Mouse (Mus musculus): Measurements from ENCODE around the gene Ccdc57. TPM values are rescaled to one million over a fixed set of nuclear protein-coding genes. Genes with fewer than 3 reads are reported as not detected.

Ccdc57 gene
- polyA plus RNA-seq, 1 experiment from 2014 or later, result 4.7 TPM

DNA sequence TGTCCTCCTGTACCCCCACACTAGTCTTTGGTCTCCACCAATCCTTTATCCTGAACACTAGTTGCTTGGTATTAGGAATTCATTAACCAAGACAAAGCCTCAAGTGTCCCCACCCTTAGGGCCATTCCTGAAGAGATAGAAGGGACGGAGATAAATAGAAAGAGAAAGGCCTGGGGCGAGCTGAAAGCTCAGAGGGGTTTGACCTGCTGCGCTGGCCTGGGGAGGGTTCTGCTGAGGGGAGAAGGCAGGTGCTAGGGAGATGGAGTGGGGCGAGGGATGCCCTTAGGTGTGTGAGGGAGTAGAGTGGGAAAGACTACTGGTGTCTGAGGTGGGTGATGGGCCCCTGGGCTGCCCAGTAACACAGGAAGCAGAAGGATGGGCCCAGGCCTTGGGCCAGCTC is 78.9 kb downstream of the Ccdc57 start:
- no peaks in the 10 kb centered on the region for H3K4me1 ChIP-seq (replicated peaks; ENCODE audit: control insufficient read depth, insufficient read depth, low read length)
- no peak overlapping the region for H3K9ac ChIP-seq (ENCODE audit: low read depth, low read length)
- no peaks in the 10 kb centered on the region for H3K36me3 ChIP-seq (ENCODE audit: control insufficient read depth, insufficient read depth, low read length)
- no peak overlapping the region for H3K27ac ChIP-seq (ENCODE audit: low read depth, low read length)
- H3K9me3 ChIP-seq (ENCODE audit: control insufficient read depth, low read length), result no peaks in the 10 kb centered on the region
- no peak overlapping the region for H3K4me2 ChIP-seq (replicated peaks; ENCODE audit: low read depth, low read length)
- DNase-seq (ENCODE audit: low spot score) (no peak), ATAC-seq (ENCODE audit: low FRiP score) (no peak)
- 61% methylated on average over 4 of the region's 4 CpGs for WGBS
- no peaks in the 10 kb centered on the region for H3K27me3 ChIP-seq (ENCODE audit: control insufficient read depth, insufficient read depth, low read length)
- H3K4me3 ChIP-seq (ENCODE audit: low read depth, low read length), result no peak overlapping the region

DNA sequence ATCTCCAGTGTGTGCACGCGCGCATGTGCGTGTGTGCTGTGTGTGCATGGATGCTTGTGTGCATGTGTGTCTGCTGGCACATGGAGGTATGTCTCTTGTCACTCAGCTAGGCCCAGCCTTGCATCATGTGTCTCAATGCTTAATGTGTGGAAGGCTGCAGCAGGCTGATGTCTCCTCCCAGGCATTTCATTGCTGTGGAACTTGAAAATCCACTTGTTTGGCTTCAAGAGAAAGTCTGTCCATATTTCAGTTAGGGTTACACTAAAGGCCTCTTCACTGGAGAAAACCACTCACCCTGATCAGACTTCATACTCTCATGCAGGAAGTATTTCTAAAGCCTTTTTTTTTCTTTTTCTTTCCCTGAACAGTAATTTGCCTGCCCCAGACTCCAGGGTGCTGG is 79.5 kb downstream of the Ccdc57 start:
- H3K9me3 ChIP-seq (ENCODE audit: control insufficient read depth, low read length), result no peaks in the 10 kb centered on the region
- H3K4me2 ChIP-seq (replicated peaks; ENCODE audit: low read depth, low read length), result no peak overlapping the region
- no peaks in the 10 kb centered on the region for H3K27me3 ChIP-seq (ENCODE audit: control insufficient read depth, insufficient read depth, low read length)
- ATAC-seq (ENCODE audit: low FRiP score) (no peak), DNase-seq (ENCODE audit: low spot score) (no peak)
- H3K36me3 ChIP-seq (ENCODE audit: control insufficient read depth, insufficient read depth, low read length), result no peaks in the 10 kb centered on the region
- no peak overlapping the region for H3K27ac ChIP-seq (ENCODE audit: low read depth, low read length)
- H3K9ac ChIP-seq (ENCODE audit: low read depth, low read length), result no peak overlapping the region
- 100% methylated on average over 4 of the region's 4 CpGs for WGBS
- H3K4me3 ChIP-seq (ENCODE audit: low read depth, low read length), result no peak overlapping the region
- H3K4me1 ChIP-seq (replicated peaks; ENCODE audit: control insufficient read depth, insufficient read depth, low read length), result no peaks in the 10 kb centered on the region

DNA sequence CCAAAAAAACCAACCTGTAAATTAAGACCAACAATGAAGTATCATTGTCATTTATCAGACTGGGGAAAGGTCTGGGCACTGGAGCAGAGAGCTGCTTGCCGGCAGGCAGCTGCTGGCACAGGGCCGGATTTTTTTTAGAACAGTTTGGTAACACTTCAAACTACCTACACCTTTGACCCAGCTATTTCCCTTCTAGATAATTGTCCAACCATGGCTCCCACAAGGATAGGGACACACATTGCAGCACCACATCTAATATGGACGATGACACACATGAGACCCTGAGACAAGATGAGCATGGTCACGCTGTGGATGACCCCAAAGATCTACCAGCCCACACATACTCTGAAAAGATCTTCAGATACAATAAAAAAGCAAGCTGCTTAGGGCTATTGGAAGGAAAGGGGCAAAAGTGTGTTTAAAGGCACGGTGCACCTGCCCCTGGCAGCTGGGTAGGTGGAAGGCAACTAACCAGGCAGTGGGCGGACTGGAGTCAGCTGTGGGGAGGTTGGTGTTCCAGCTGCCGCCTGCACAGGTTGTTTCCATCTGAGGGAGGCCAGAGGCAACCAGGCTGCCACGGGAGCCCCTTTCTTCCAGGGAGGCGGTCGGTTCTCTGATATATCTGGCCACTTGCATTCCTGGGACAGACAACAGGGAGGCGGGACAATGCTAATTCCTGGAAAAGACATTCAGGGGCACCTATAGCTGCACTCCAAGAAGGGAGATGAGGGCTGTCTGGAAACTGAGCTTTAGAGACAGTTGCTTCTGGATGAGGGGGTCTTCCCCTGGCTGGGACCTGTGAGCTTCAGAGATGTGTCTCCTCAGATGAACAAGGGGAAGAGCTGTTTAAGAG is 80.4 kb downstream of the Ccdc57 start:
- ATAC-seq (ENCODE audit: low FRiP score), result no peak
- WGBS, result 71% methylated on average over 11 of the region's 11 CpGs

DNA sequence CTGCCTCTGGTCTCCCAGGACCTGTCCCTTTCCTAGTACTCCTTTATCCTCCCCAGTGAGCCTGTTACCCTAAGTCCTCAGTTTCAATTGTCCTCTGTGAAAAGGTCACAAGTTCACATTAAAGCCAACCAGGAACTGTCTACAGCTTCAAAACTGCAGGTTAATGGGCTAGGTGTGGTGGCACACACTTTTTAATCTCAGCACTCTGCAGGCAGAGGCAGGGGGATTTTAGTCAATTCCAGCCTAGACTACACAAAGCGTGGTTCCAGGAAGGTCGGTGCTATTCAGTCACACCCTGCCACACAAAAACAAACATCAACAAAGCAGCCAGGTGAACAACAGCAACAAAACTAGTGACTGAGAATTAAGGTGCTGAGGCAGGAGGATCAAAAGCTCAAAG is 81.1 kb downstream of the Ccdc57 start:
- DNase-seq (ENCODE audit: low spot score), result no peak
- Histone ChIP-seq H3K4me3 (ENCODE audit: low read depth, low read length) (no peak overlapping the region), H3K9me3 (ENCODE audit: control insufficient read depth, low read length) (no peaks in the 10 kb centered on the region), H3K4me1 (replicated peaks; ENCODE audit: control insufficient read depth, insufficient read depth, low read length) (no peaks in the 10 kb centered on the region), H3K4me2 (replicated peaks; ENCODE audit: low read depth, low read length) (no peak overlapping the region), H3K27ac (ENCODE audit: low read depth, low read length) (no peak overlapping the region), H3K36me3 (ENCODE audit: control insufficient read depth, insufficient read depth, low read length) (no peaks in the 10 kb centered on the region), H3K9ac (ENCODE audit: low read depth, low read length) (no peak overlapping the region), H3K27me3 (ENCODE audit: control insufficient read depth, insufficient read depth, low read length) (no peaks in the 10 kb centered on the region)
- ATAC-seq (ENCODE audit: low FRiP score), result no peak
- WGBS, result 80% methylated on average over 2 of the region's 2 CpGs

More for the DNA sequence above, 80.4 kb downstream of the Ccdc57 start:
- no peak overlapping the region for H3K27ac ChIP-seq (ENCODE audit: low read depth, low read length)
- no peak overlapping the region for H3K4me2 ChIP-seq (replicated peaks; ENCODE audit: low read depth, low read length)
- no peaks in the 10 kb centered on the region for H3K9me3 ChIP-seq (ENCODE audit: control insufficient read depth, low read length)
- no peak for DNase-seq (ENCODE audit: low spot score)
- no peaks in the 10 kb centered on the region for H3K36me3 ChIP-seq (ENCODE audit: control insufficient read depth, insufficient read depth, low read length)
- H3K4me3 ChIP-seq (ENCODE audit: low read depth, low read length), result no peak overlapping the region
- no peak overlapping the region for H3K9ac ChIP-seq (ENCODE audit: low read depth, low read length)
- no peaks in the 10 kb centered on the region for H3K4me1 ChIP-seq (replicated peaks; ENCODE audit: control insufficient read depth, insufficient read depth, low read length)
- H3K27me3 ChIP-seq (ENCODE audit: control insufficient read depth, insufficient read depth, low read length), result no peaks in the 10 kb centered on the region

DNA sequence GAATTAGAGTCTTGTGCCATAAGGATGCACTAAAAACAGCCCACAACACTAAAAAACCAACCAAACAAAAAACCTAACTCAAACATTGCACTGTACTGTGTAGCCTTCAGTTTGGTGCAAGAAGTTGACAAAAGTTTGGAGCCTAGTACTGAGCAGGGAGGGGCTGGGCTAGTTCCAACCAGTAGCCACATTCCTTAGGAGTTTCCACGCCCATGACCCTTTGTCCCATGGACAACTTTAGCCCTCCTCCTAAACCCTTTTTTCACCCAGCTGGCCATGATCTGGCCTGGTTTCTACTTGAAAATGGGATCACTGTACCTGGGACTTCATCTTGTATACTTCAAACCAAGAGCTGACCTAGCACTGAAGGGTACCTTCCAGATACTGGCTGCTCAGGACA is 81.5 kb downstream of the Ccdc57 start:
- Histone ChIP-seq H3K36me3 (ENCODE audit: control insufficient read depth, insufficient read depth, low read length) (no peaks in the 10 kb centered on the region), H3K4me1 (replicated peaks; ENCODE audit: control insufficient read depth, insufficient read depth, low read length) (no peaks in the 10 kb centered on the region), H3K27ac (ENCODE audit: low read depth, low read length) (no peak overlapping the region), H3K9ac (ENCODE audit: low read depth, low read length) (no peak overlapping the region), H3K9me3 (ENCODE audit: control insufficient read depth, low read length) (no peaks in the 10 kb centered on the region), H3K4me3 (ENCODE audit: low read depth, low read length) (no peak overlapping the region), H3K27me3 (ENCODE audit: control insufficient read depth, insufficient read depth, low read length) (no peaks in the 10 kb centered on the region), H3K4me2 (replicated peaks; ENCODE audit: low read depth, low read length) (no peak overlapping the region)
- 58% methylated on average over 1 of the region's 1 CpGs for WGBS
- ATAC-seq (ENCODE audit: low FRiP score) (no peak), DNase-seq (ENCODE audit: low spot score) (no peak)

DNA sequence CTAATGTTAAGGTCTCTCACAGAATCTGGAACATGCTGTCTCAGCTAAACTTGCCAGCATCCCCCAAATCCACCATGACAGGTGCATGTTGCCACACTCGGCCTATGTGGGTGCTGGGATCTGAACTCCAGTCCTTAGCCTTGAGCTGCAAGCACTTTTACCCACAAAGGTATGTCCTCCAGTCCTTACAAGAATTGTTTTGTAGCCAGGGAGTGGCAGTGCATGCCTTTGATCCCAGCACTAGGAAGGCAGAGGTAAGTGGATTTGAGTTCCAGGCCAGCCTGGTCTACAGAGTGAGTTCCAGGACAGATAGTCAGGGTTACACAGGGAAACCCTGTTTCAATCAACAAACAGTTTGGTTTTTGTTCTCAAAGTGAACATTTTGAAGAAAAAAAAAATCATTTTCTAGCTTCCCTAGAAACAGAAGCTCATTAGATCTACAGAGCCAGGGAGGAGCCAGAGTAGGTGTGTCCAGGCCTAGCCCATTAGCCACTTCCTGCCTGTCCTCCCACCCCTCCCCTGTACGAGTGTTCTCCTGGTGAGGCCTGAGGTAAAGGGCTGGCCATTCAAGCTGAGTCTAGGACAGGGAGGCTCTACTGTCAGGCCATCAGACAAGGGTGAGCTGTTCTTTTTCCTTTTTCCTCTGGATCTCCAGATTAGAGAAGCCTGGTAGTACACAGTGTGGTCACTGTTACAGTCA is 82.2 kb downstream of the Ccdc57 start:
- DNase-seq (ENCODE audit: low spot score), result no peak
- H3K36me3 ChIP-seq (ENCODE audit: control insufficient read depth, insufficient read depth, low read length), result no peaks in the 10 kb centered on the region
- no peaks in the 10 kb centered on the region for H3K9me3 ChIP-seq (ENCODE audit: control insufficient read depth, low read length)
- no peaks in the 10 kb centered on the region for H3K27me3 ChIP-seq (ENCODE audit: control insufficient read depth, insufficient read depth, low read length)
- H3K4me2 ChIP-seq (replicated peaks; ENCODE audit: low read depth, low read length), result no peak overlapping the region
- no peak overlapping the region for H3K9ac ChIP-seq (ENCODE audit: low read depth, low read length)
- 61% methylated on average over 2 of the region's 2 CpGs for WGBS
- H3K27ac ChIP-seq (ENCODE audit: low read depth, low read length), result no peak overlapping the region
- ATAC-seq (ENCODE audit: low FRiP score), result no peak
- H3K4me3 ChIP-seq (ENCODE audit: low read depth, low read length), result no peak overlapping the region
- no peaks in the 10 kb centered on the region for H3K4me1 ChIP-seq (replicated peaks; ENCODE audit: control insufficient read depth, insufficient read depth, low read length)

DNA sequence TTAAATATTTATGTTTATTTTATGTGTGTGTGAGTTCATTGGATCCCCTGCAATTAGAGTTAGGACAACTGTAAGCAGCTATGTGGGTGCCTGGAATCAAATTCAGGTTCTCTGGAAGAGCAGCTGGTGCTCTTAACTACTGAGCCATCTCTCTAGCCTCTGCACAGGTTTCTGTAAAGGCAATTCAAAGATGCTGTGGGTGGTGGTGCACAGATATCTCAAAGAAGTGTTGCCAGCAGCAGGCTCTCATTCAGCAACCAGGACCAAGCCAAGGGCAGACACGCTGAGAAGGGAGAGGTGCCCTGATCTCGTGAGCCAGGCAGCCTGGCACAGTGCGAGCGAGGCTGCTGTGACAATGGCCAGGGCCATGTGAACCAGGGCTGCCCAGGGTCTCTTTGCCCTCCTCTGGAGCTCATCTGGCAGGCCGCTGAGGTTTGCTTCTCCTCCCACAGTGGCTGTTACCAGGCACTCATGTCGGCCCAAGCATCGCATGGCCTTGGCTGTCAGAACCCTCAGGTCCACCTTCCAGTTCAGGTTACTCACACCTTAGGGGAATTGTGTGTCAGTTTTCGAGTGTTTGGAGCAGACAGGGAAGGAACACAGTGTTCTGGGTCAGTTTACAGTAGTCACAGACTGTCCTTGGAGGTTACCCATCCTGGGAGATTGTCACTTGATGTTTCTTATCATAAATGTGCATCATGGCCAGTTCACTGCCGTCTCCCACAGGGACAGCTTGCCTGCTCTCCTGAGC is 85.8 kb downstream of the Ccdc57 start:
- DNase-seq (ENCODE audit: low spot score), result no peak
- Histone ChIP-seq H3K4me1 (replicated peaks; ENCODE audit: control insufficient read depth, insufficient read depth, low read length) (no peaks in the 10 kb centered on the region), H3K36me3 (ENCODE audit: control insufficient read depth, insufficient read depth, low read length) (no peaks in the 10 kb centered on the region), H3K9me3 (ENCODE audit: control insufficient read depth, low read length) (no peaks in the 10 kb centered on the region), H3K27me3 (ENCODE audit: control insufficient read depth, insufficient read depth, low read length) (no peaks in the 10 kb centered on the region), H3K9ac (ENCODE audit: low read depth, low read length) (no peak overlapping the region), H3K27ac (ENCODE audit: low read depth, low read length) (no peak overlapping the region), H3K4me2 (replicated peaks; ENCODE audit: low read depth, low read length) (no peak overlapping the region), H3K4me3 (ENCODE audit: low read depth, low read length) (no peak overlapping the region)
- no peak for ATAC-seq (ENCODE audit: low FRiP score)
- WGBS, result 87% methylated on average over 9 of the region's 9 CpGs

DNA sequence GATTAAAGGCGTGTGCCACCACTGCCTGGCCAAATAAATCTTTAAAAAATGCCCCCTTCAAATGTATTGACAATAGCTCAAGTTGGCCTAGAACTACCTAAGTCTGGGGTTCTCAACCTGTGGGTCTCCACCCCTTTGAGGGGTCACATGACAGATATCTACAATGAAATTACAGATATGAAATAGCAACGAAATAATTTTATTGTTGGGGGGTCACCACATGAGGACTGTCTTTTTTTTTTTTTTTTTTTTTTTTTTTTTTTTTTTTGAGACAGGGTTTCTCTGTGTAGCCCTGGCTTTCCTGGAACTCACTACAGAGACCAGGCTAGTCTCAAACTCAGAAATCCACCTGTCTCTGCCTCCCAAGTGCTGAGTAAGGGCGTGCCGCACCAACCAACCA is 88.3 kb downstream of the Ccdc57 start:
- WGBS, result 92% methylated on average over 4 of the region's 4 CpGs
- Histone ChIP-seq H3K27ac (ENCODE audit: low read depth, low read length) (no peak overlapping the region), H3K9me3 (ENCODE audit: control insufficient read depth, low read length) (no peaks in the 10 kb centered on the region), H3K9ac (ENCODE audit: low read depth, low read length) (no peak overlapping the region), H3K36me3 (ENCODE audit: control insufficient read depth, insufficient read depth, low read length) (no peaks in the 10 kb centered on the region), H3K27me3 (ENCODE audit: control insufficient read depth, insufficient read depth, low read length) (no peaks in the 10 kb centered on the region), H3K4me2 (replicated peaks; ENCODE audit: low read depth, low read length) (no peak overlapping the region), H3K4me1 (replicated peaks; ENCODE audit: control insufficient read depth, insufficient read depth, low read length) (no peaks in the 10 kb centered on the region), H3K4me3 (ENCODE audit: low read depth, low read length) (no peak overlapping the region)
- DNase-seq (ENCODE audit: low spot score) (no peak), ATAC-seq (ENCODE audit: low FRiP score) (no peak)
